Mouse (Mus musculus) heart, embryonic 13.5 days (tissue): ENCODE measurements around the gene Tecpr1. TPM values are rescaled to one million over a fixed set of nuclear protein-coding genes. Genes with fewer than 3 reads are reported as not detected.

Source experiments
- ATAC-seq: fragments of 200-750 bp; cut with Nextera tagmentation; 2 replicates; pipeline ENCODE4 v1.8.0; 2017; ENCODE audit warnings: moderate TSS enrichment; ENCODE audit not compliant: insufficient number of reproducible peaks, low FRiP score, low TSS enrichment; ENCODE audit errors: extremely low read depth
- H3K27ac ChIP-seq: fragments of 300-500 bp; sonication (generic); replicated peaks from 2 replicates; pipeline ENCODE4 v1.5.1; 2015; ENCODE audit warnings: moderate library complexity, mild to moderate bottlenecking, inconsistent platforms
- H3K27me3 ChIP-seq: fragments of 300-500 bp; sonication (generic); replicated peaks from 2 replicates; pipeline ENCODE4 v1.6.1; 2015; ENCODE audit warnings: mild to moderate bottlenecking, inconsistent platforms
- H3K36me3 ChIP-seq: fragments of 300-500 bp; sonication (generic); 2 replicates; pipeline ENCODE4 v1.6.1; 2015; ENCODE audit warnings: mild to moderate bottlenecking, inconsistent platforms
- H3K4me1 ChIP-seq: fragments of 300-500 bp; sonication (generic); 2 replicates; pipeline ENCODE4 v1.6.1; 2015; ENCODE audit warnings: inconsistent platforms
- H3K4me2 ChIP-seq: fragments of 300-500 bp; sonication (generic); 2 replicates; pipeline ENCODE4 v1.6.1; 2015; ENCODE audit warnings: inconsistent platforms, mild to moderate bottlenecking, moderate library complexity
- H3K4me3 ChIP-seq: fragments of 300-500 bp; sonication (generic); 2 replicates; pipeline ENCODE4 v1.5.1; 2015; ENCODE audit warnings: moderate library complexity, mild to moderate bottlenecking, inconsistent platforms
- H3K9ac ChIP-seq: fragments of 300-500 bp; sonication (generic); 2 replicates; pipeline ENCODE4 v1.6.1; 2015; ENCODE audit warnings: inconsistent platforms, mild to moderate bottlenecking, moderate library complexity
- H3K9me3 ChIP-seq: fragments of 300-500 bp; sonication (generic); 2 replicates; pipeline ENCODE4 v1.6.1; 2016; ENCODE audit warnings: inconsistent platforms
- WGBS: fragments of 180-500 bp; shearing (Covaris S2); methylation state at CpG from one replicate; pipeline ENCODE4 v1.1.7; 2015; ENCODE audit warnings: mixed read lengths; 5-methylcytosine and 5-hydroxymethylcytosine counted together
- polyA plus RNA-seq: library from polyadenylated mRNA; unstranded; fragments of >200 nt; fragmentation: Nextera tagmentation; extraction: Ambion mirVana; gene quantifications from 2 replicates; pipeline ENCODE4 v1.2.1, GENCODE M21; 2015

The Tecpr1 gene
- polyA plus RNA-seq, 1 experiment from 2014 or later = 14.7 TPM

DNA sequence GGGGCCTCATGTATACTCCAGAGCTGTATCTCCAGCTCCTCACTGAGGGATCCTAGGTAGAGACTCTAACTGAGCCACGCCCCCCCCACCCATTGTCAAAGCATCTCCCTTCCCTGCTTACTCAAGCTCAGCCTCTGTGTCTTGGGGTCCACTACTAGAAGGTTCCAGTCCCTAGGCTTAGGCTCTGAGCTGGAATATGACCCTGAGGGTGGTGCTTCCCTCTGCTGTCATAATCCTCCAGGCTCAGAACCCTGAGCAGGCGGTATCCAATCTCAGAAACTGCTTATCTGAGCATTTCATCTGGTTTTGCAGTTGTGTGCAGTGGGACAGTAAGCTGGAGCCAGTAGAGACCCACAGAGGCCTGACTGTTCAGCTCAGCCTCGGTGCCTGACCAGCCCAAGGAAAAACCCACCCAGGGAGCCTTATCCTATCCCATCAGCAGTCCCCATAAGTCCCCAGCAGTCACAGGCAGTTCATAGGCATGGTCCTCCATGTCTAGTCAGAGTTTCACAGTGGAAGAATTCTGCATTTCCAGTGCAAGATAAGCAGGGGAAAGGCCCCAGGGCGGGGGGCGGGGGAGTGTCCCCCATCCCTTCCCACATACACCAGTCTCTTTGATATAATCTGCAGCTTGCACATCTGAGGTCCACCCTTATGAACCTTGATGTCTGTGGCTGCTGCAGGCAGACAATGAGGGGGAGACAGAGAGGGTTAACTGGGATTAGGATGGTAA lies 61.2 kb downstream of the Tecpr1 start:
- 76% methylated on average over 5 of the region's 5 CpGs for WGBS
- Histone ChIP-seq H3K36me3 (peaks cover 62% of the 10 kb centered on the region), H3K27ac (no peak overlapping the region), H3K9ac (peak overlapping the region; percentile 3; the same call in 1 of the 2 replicates), H3K4me3 (no peak overlapping the region), H3K27me3 (no peaks in the 10 kb centered on the region), H3K9me3 (no peaks in the 10 kb centered on the region), H3K4me1 (peaks cover 32% of the 10 kb centered on the region), H3K4me2 (no peak overlapping the region)
- ATAC-seq = no peak

DNA sequence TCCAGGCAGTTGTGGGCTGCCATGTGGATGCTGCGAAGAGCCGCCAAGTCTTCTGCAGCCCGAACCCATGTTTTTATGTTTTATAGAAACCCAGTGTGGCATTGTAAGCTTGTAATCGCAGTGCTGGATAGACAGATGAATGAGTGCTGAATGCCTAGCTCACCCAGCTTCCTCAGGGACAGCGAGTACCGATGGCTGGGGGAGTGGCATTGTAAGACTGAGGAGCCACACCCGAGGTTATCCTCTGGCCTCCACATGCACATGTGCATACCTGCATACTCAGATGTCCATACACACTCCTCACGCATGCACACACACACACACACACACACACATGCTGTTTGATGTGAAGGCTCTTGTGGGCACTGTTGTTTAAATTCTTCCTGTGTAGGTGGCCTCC lies 64.3 kb downstream of the Tecpr1 start:
- 87% methylated on average over 8 of the region's 8 CpGs for WGBS
- H3K27ac ChIP-seq = no peak overlapping the region
- peaks cover 32% of the 10 kb centered on the region for H3K4me1 ChIP-seq
- H3K36me3 ChIP-seq = peaks cover 45% of the 10 kb centered on the region
- no peaks in the 10 kb centered on the region for H3K9me3 ChIP-seq
- no peak for ATAC-seq
- no peak overlapping the region for H3K9ac ChIP-seq
- H3K27me3 ChIP-seq = no peaks in the 10 kb centered on the region
- no peak overlapping the region for H3K4me3 ChIP-seq
- no peak overlapping the region for H3K4me2 ChIP-seq

DNA sequence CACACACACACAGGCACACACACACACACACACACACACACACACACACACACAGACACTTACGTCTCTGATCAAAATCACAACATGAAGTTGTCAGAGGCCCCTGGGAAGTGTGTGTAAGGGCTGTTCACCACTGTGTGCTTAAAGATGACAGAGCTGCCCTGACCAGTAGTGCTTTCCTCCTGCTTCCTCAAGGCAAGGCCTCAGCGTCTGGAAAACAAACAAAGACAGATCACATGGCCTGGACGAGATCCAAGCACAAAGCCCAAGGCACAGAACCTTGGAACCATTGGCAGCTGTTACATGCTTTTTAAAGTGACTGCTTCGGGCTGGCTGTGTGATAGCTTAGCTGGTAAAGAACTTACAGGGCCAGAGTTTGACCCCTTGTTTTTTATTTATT lies 64.8 kb downstream of the Tecpr1 start:
- Histone ChIP-seq H3K27ac (peak overlapping the region; percentile 58), H3K4me2 (no peak overlapping the region)
- no peak for ATAC-seq

DNA sequence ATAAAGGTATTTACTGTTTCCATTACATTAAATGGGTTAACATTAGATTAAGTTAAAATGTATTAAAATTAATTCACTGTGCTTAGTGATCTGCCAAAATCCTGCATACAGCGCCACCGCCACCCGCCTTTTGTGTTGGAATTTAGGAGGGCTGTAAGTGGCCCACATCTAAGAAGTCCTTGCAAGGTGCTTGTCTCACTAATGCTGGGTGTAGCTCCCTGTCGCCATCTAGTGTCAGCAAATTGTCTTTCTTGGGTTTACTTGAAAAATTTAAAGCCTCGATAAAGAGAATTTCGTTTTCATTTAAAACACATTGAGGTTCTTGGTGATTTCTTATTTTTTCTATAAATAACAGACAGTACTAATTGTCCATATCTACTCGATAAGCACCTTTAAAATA lies 68.9 kb downstream of the Tecpr1 start:
- Histone ChIP-seq H3K9ac (no peak overlapping the region), H3K27ac (no peak overlapping the region), H3K4me3 (no peak overlapping the region), H3K36me3 (peaks cover 37% of the 10 kb centered on the region), H3K4me1 (peaks cover 38% of the 10 kb centered on the region), H3K4me2 (no peak overlapping the region), H3K9me3 (no peaks in the 10 kb centered on the region), H3K27me3 (no peaks in the 10 kb centered on the region)
- WGBS = 23% methylated on average over 7 of the region's 7 CpGs
- no peak for ATAC-seq

More for the DNA sequence above, 64.8 kb downstream of the Tecpr1 start:
- WGBS = 38% methylated on average over 4 of the region's 4 CpGs
- H3K4me3 ChIP-seq = no peak overlapping the region
- no peaks in the 10 kb centered on the region for H3K9me3 ChIP-seq
- peaks cover 40% of the 10 kb centered on the region for H3K36me3 ChIP-seq
- no peaks in the 10 kb centered on the region for H3K27me3 ChIP-seq
- H3K4me1 ChIP-seq = peaks cover 32% of the 10 kb centered on the region
- H3K9ac ChIP-seq = no peak overlapping the region

DNA sequence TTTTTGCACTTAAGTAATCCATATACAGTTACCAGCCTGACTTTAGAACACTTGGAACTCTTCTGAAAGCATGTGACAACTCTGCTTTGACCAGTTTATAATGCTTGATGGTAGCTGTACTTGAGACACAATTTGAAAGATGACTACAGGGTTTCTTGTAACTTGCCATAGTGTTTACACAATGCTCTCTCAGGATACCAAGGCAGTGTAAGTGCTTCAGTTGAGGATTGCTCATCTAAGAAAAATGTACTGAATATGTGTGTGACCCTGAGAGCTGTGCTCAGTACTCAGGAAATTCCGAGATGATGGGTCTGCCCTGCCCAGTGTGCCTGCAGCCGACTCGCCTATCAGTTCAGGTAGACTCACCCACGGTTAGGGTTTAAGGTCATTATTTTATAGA lies 72.1 kb downstream of the Tecpr1 start:
- H3K9me3 ChIP-seq = no peaks in the 10 kb centered on the region
- 0 out of 2 replicates have a peak overlapping the region, but pooled peaks have one; percentile 14 for H3K9ac ChIP-seq
- peaks cover 37% of the 10 kb centered on the region for H3K4me1 ChIP-seq
- H3K4me2 ChIP-seq = no peak overlapping the region
- H3K36me3 ChIP-seq = peaks cover 36% of the 10 kb centered on the region
- no peaks in the 10 kb centered on the region for H3K27me3 ChIP-seq
- H3K27ac ChIP-seq = no peak overlapping the region
- 74% methylated on average over 4 of the region's 4 CpGs for WGBS
- no peak for ATAC-seq
- H3K4me3 ChIP-seq = no peak overlapping the region

DNA sequence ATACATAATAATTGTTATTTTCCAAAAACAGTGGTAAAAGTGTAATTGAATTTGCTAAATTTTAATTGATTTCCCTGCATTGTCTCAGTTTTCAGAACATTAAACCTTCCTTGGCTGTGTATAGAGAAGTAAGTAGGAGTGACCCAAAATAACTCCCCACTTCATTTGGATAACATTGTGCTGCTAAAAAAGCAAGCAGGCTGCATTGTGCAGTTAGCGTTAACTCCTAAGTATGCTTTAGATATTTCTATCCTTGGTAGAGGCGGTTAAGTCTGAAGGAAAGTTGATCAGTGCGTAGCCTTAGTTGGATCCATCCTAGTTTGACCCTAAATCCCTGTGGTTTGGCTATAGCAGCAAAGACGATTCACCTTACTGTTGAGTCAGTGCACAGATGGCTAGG lies 73.9 kb downstream of the Tecpr1 start:
- H3K27ac ChIP-seq = no peak overlapping the region
- H3K36me3 ChIP-seq = peaks cover 50% of the 10 kb centered on the region
- no peak overlapping the region for H3K4me2 ChIP-seq

DNA sequence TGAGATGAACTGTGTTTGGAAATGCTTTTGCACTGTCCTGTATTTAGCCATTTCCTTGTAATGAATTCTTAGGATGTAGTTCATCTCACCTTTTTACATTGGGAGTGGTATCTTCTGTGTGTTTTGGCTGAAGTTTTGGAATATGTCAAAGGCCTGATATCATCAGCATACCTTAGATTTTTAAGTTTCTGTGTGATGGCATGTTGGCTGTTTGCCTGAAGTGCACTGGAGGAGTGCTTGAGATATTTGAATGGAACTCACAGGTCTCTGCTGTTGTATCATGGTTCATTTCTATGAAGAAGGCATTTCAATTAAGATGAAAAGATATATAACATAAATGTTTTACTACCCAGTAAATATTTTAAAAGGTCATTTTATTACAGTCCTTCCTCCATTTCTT lies 76.5 kb downstream of the Tecpr1 start:
- no peak overlapping the region for H3K4me3 ChIP-seq
- no peak overlapping the region for H3K9ac ChIP-seq
- peaks cover 37% of the 10 kb centered on the region for H3K4me1 ChIP-seq
- H3K36me3 ChIP-seq = peaks cover 60% of the 10 kb centered on the region
- no peak for ATAC-seq
- H3K4me2 ChIP-seq = no peak overlapping the region
- no peaks in the 10 kb centered on the region for H3K27me3 ChIP-seq
- no peaks in the 10 kb centered on the region for H3K9me3 ChIP-seq
- H3K27ac ChIP-seq = 0 out of 2 replicates have a peak overlapping the region, but pooled peaks have one; percentile 5

More for the DNA sequence above, 73.9 kb downstream of the Tecpr1 start:
- Histone ChIP-seq H3K27me3 (no peaks in the 10 kb centered on the region), H3K4me3 (no peak overlapping the region), H3K9ac (no peak overlapping the region), H3K9me3 (no peaks in the 10 kb centered on the region), H3K4me1 (peaks cover 37% of the 10 kb centered on the region)
- WGBS = 72% methylated on average over 4 of the region's 4 CpGs
- no peak for ATAC-seq

Other genes with a start within 250 kb of the Tecpr1 start
- 48.1 and 50.9 TPM in 2 replicates for gene Ccz1, start 208.7 kb downstream of the Tecpr1 start, polyA plus RNA-seq
- not detected in 2 replicates for gene Ocm, start 196.9 kb downstream of the Tecpr1 start, polyA plus RNA-seq
- gene Lmtk2, start 123.2 kb downstream of the Tecpr1 start, polyA plus RNA-seq = 3.6 and 4.1 TPM in 2 replicates
- 0.24 and 0.33 TPM in 2 replicates for gene Bhlha15, start 33.3 kb downstream of the Tecpr1 start, polyA plus RNA-seq
- gene Bri3, start 20.8 kb upstream of the Tecpr1 start, polyA plus RNA-seq = 126 and 137 TPM in 2 replicates
- 9.1 and 9.3 TPM in 2 replicates for gene Baiap2l1, start 134.5 kb upstream of the Tecpr1 start, polyA plus RNA-seq